Mouse (Mus musculus): ENCODE data around the gene Ppp1r14a. TPM values are rescaled to one million over a fixed set of nuclear protein-coding genes. Genes with fewer than 3 reads are reported as not detected.
A peak's percentile ranks its signal among the peaks of the same experiment; 100 is the strongest.

Gene Ppp1r14a
- 10.6 and 11.2 TPM in 2 replicates for total RNA-seq (2012; rRNA removed)

DNA sequence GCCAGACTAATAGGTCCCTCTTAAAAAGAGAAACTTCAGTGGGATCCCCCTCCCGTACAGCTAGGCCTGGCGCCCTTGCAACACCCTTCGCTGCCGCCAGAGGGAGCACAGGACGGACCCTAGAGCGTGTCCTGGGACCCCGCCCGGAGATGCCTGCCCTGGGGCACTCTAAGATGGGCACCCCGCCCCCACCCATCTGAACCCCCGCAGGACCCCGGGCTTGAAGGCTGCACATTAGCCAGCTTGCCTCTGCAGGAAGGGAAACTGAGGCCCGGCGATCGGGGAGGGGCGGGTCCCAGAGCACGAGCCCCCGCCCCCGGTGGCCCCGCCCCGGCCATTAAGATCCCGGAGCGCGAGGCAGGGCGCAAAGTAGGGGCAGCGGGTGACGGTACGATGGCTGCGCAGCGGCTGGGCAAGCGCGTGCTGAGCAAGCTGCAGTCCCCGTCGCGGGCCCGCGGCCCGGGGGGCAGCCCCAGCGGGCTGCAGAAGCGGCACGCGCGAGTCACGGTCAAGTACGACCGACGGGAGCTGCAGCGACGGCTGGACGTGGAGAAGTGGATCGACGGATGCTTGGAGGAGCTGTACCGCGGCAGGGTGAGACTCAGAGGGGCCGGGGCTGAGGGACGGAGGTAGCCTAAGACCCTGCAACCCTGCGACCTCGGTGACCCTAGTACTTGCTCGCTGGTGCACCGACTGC, at the start of gene Ppp1r14a:
TSS of gene Ppp1r14a (plus strand) at position 367 of the 697 bp plus-strand sequence.
- peak within 1 kb of the TSS; percentile 61 for H3K9ac ChIP-seq (ENCODE audit: insufficient read depth, low read depth, low read length, poor library complexity, severe bottlenecking)
- peak; percentile 70 for DNase-seq (ENCODE audit: low read depth, low spot score)
- H3K9me3 ChIP-seq (ENCODE audit: control insufficient read depth, insufficient read depth, low read depth, low read length), result no peaks in the 10 kb centered on the region
- peaks cover 9 to 29% of the 10 kb centered on the region in 2 experiments; a peak in 3 of 4 replicates for H3K4me1 ChIP-seq (ENCODE audit: control insufficient read depth in 2 of 2, insufficient read depth in 2 of 2, low read length in 2 of 2, poor library complexity in 1 of 2)
- peak within 1 kb of the TSS; percentile 75 to 83 for H3K4me3 ChIP-seq (ENCODE audit: insufficient read depth in 1 of 2, low read depth in 1 of 2, low read length in 2 of 2, poor library complexity in 1 of 2, severe bottlenecking in 1 of 2)
- peaks cover 2% of the 10 kb centered on the region; the same call in 1 of the 2 replicates for H3K36me3 ChIP-seq (ENCODE audit: control insufficient read depth, insufficient read depth, low read length, poor library complexity, severe bottlenecking)
- in situ Hi-C loops (cut with MboI; ENCODE audit: low sequenced_read_pairs in 2 of 2, unreplicated experiment in 2 of 2), result no loop called here
- H3K27ac ChIP-seq (ENCODE audit: insufficient read depth, low read depth, low read length, poor library complexity, severe bottlenecking), result no peak within 1 kb of the TSS
- no peak for TF ChIP-seq ZNF384 (IDR thresholded peaks at IDR 0.05; ENCODE audit: low read depth, low read length)
- TF ChIP-seq ZC3H11A (IDR thresholded peaks at IDR 0.05; ENCODE audit: borderline replicate concordance, low read depth, low read length), result no peak
- no peak for TF ChIP-seq HCFC1 (IDR thresholded peaks at IDR 0.05; ENCODE audit: borderline replicate concordance, insufficient read depth, low read length)
- TF ChIP-seq MAFK (IDR thresholded peaks at IDR 0.05; ENCODE audit: insufficient read depth, low read depth, low read length), result no peak
- TF ChIP-seq CHD2 (IDR thresholded peaks at IDR 0.05; ENCODE audit: low read depth, low read length), result no peak

DNA sequence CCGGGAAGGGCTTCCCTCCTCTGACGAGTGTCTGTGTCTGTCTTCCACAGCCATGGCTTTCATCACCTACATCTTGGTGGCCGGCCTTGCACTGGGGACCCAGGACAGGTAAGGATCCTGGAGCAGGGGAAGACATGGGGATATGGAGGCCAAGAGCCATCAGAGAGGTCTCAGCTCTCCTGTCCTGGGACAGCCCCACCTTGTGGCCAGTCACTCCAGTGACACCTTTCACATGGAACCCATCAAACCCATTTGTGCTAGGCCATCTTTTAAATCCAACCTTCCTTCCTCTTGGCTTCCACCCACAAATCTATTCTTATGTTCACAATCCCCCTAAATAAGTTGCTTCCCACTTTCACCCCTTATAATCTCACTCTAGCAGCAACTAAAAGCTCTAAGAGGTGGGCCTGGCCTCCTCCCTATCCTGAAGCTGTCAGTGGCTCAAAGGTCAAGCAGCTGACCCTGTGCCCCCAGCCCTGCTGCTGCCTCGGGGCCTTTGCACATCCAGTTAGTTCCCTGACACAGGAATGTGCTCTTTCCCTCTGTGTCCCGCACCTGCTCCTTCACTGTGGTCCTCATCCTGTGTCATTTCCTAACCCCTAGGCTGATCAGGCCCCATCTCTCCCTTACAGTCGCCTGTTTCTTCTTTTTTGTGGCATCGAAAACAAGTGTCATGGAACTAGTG, 44.2 kb upstream of the Ppp1r14a start:
- no peaks in the 10 kb centered on the region for H3K9me3 ChIP-seq (ENCODE audit: control insufficient read depth, insufficient read depth, low read depth, low read length)
- H3K36me3 ChIP-seq (ENCODE audit: control insufficient read depth, insufficient read depth, low read length, poor library complexity, severe bottlenecking), result peaks cover 29% of the 10 kb centered on the region; the same call in 1 of the 2 replicates
- H3K4me1 ChIP-seq (ENCODE audit: control insufficient read depth in 2 of 2, insufficient read depth in 2 of 2, low read length in 2 of 2, poor library complexity in 1 of 2), result peaks cover 0 to 17% of the 10 kb centered on the region in 2 experiments; a peak in 1 of 4 replicates
- peak; percentile 46 for DNase-seq (ENCODE audit: low read depth, low spot score)
- in situ Hi-C loops (cut with MboI; ENCODE audit: low sequenced_read_pairs in 2 of 2, unreplicated experiment in 2 of 2), result no loop called here
- no peak overlapping the region for H3K9ac ChIP-seq (ENCODE audit: insufficient read depth, low read depth, low read length, poor library complexity, severe bottlenecking)
- no peak overlapping the region for H3K27ac ChIP-seq (ENCODE audit: insufficient read depth, low read depth, low read length, poor library complexity, severe bottlenecking)
- no peak for TF ChIP-seq CHD2 (IDR thresholded peaks at IDR 0.05; ENCODE audit: low read depth, low read length)
- no peak for TF ChIP-seq ZNF384 (IDR thresholded peaks at IDR 0.05; ENCODE audit: low read depth, low read length)
- TF ChIP-seq ZC3H11A (IDR thresholded peaks at IDR 0.05; ENCODE audit: borderline replicate concordance, low read depth, low read length), result 0 out of 2 replicates have a peak, but pooled peaks have one; percentile 13
- TF ChIP-seq HCFC1 (IDR thresholded peaks at IDR 0.05; ENCODE audit: borderline replicate concordance, insufficient read depth, low read length), result no peak
- TF ChIP-seq MAFK (IDR thresholded peaks at IDR 0.05; ENCODE audit: insufficient read depth, low read depth, low read length), result no peak
- H3K4me3 ChIP-seq (ENCODE audit: insufficient read depth in 1 of 2, low read depth in 1 of 2, low read length in 2 of 2, poor library complexity in 1 of 2, severe bottlenecking in 1 of 2), result no peak overlapping the region

DNA sequence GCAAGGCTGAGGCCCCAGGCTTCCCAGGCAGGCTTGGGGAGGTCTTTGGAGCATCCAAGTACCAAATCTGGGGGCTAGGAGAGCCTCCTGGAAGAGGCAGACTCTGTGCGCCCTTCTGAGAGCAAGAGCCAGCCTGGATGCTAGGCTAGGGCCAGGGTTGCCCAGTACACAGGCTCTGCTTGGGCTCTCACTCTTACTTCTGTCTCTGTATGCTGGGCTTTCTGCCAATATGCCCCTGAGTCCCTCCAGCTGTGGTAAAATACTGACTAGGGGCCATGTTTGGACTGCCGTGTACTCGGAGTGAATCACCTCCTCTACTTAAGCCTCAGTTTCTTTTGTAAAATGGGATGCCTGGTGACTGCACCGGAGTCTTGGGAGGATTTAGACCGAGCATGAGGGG, 43.1 kb upstream of the Ppp1r14a start:
- no peak for TF ChIP-seq HCFC1 (IDR thresholded peaks at IDR 0.05; ENCODE audit: borderline replicate concordance, insufficient read depth, low read length)
- TF ChIP-seq MAFK (IDR thresholded peaks at IDR 0.05; ENCODE audit: insufficient read depth, low read depth, low read length), result no peak
- no peak for TF ChIP-seq ZNF384 (IDR thresholded peaks at IDR 0.05; ENCODE audit: low read depth, low read length)
- no peak for TF ChIP-seq ZC3H11A (IDR thresholded peaks at IDR 0.05; ENCODE audit: borderline replicate concordance, low read depth, low read length)
- no peak for TF ChIP-seq CHD2 (IDR thresholded peaks at IDR 0.05; ENCODE audit: low read depth, low read length)
- peaks cover 29% of the 10 kb centered on the region; the same call in 1 of the 2 replicates for H3K36me3 ChIP-seq (ENCODE audit: control insufficient read depth, insufficient read depth, low read length, poor library complexity, severe bottlenecking)
- peaks cover 0 to 17% of the 10 kb centered on the region in 2 experiments; a peak in 1 of 4 replicates for H3K4me1 ChIP-seq (ENCODE audit: control insufficient read depth in 2 of 2, insufficient read depth in 2 of 2, low read length in 2 of 2, poor library complexity in 1 of 2)
- DNase-seq (ENCODE audit: low read depth, low spot score), result no peak
- H3K9ac ChIP-seq (ENCODE audit: insufficient read depth, low read depth, low read length, poor library complexity, severe bottlenecking), result no peak overlapping the region
- no peak overlapping the region for H3K27ac ChIP-seq (ENCODE audit: insufficient read depth, low read depth, low read length, poor library complexity, severe bottlenecking)
- H3K9me3 ChIP-seq (ENCODE audit: control insufficient read depth, insufficient read depth, low read depth, low read length), result no peaks in the 10 kb centered on the region
- in situ Hi-C loops (cut with MboI; ENCODE audit: low sequenced_read_pairs in 2 of 2, unreplicated experiment in 2 of 2), result no loop called here
- no peak overlapping the region for H3K4me3 ChIP-seq (ENCODE audit: insufficient read depth in 1 of 2, low read depth in 1 of 2, low read length in 2 of 2, poor library complexity in 1 of 2, severe bottlenecking in 1 of 2)

DNA sequence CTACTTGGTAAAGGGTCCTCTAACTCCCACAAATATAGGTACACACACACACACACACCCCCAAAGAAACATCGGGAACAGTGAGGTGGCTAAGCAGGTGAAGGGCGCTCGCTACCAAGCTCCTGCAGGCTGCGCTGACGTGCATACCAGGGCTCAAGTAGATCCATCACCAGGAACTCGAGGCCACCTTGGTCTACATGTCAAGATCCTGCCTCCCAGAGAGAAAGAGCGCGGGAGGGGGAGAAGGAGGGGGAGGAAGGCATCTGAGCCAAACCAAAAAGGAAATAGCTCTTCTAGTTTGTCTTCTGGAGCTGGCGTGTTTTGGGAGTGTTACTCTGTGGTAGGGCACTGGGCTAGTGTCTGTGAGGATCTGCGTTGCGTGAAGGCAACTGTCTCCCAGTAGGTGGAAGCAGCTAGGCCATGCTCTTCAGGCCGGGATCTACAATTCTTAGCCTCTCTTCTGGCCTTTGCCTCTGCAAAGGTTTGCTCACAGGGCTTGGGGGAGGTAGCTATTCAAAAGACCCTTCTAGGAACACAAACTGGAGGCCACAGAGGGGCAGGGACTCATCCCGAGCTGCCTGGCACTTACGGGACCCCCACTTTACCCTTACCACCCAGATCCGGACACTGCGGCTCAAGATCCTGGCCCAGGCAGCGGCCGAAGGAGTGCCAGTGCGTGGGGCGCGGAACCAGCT, 42.3 kb upstream of the Ppp1r14a start:
- DNase-seq (ENCODE audit: low read depth, low spot score), result no peak
- Histone ChIP-seq H3K4me1 (ENCODE audit: control insufficient read depth in 2 of 2, insufficient read depth in 2 of 2, low read length in 2 of 2, poor library complexity in 1 of 2) (peaks cover 0 to 17% of the 10 kb centered on the region in 2 experiments; a peak in 1 of 4 replicates), H3K27ac (ENCODE audit: insufficient read depth, low read depth, low read length, poor library complexity, severe bottlenecking) (no peak overlapping the region), H3K9ac (ENCODE audit: insufficient read depth, low read depth, low read length, poor library complexity, severe bottlenecking) (peak overlapping the region; percentile 12; the same call in 1 of the 2 replicates), H3K4me3 (ENCODE audit: insufficient read depth in 1 of 2, low read depth in 1 of 2, low read length in 2 of 2, poor library complexity in 1 of 2, severe bottlenecking in 1 of 2) (peak overlapping the region; percentile 41 to 48; a peak in 3 of 4 replicates), H3K9me3 (ENCODE audit: control insufficient read depth, insufficient read depth, low read depth, low read length) (no peaks in the 10 kb centered on the region), H3K36me3 (ENCODE audit: control insufficient read depth, insufficient read depth, low read length, poor library complexity, severe bottlenecking) (peaks cover 24% of the 10 kb centered on the region; the same call in 1 of the 2 replicates)
- TF ChIP-seq HCFC1 (IDR thresholded peaks at IDR 0.05; ENCODE audit: borderline replicate concordance, insufficient read depth, low read length), result no peak
- TF ChIP-seq ZNF384 (IDR thresholded peaks at IDR 0.05; ENCODE audit: low read depth, low read length), result no peak
- TF ChIP-seq MAFK (IDR thresholded peaks at IDR 0.05; ENCODE audit: insufficient read depth, low read depth, low read length), result no peak
- no peak for TF ChIP-seq CHD2 (IDR thresholded peaks at IDR 0.05; ENCODE audit: low read depth, low read length)
- TF ChIP-seq ZC3H11A (IDR thresholded peaks at IDR 0.05; ENCODE audit: borderline replicate concordance, low read depth, low read length), result no peak
- in situ Hi-C loops (cut with MboI; ENCODE audit: low sequenced_read_pairs in 2 of 2, unreplicated experiment in 2 of 2), result no loop called here
